Mouse (Mus musculus) stomach, postnatal 0 days (tissue): ENCODE measurements around the gene Htr1d.

Experiments
- CTCF ChIP-seq: IDR thresholded peaks from 2 replicates; pipeline ENCODE4 v1.5.1; 2016; ENCODE audit warnings: antibody characterized with exemption, low read depth, mild to moderate bottlenecking, moderate library complexity
- EP300 ChIP-seq: optimal IDR thresholded peaks from 2 replicates; pipeline ENCODE3; 2016; ENCODE audit warnings: antibody characterized with exemption

DNA sequence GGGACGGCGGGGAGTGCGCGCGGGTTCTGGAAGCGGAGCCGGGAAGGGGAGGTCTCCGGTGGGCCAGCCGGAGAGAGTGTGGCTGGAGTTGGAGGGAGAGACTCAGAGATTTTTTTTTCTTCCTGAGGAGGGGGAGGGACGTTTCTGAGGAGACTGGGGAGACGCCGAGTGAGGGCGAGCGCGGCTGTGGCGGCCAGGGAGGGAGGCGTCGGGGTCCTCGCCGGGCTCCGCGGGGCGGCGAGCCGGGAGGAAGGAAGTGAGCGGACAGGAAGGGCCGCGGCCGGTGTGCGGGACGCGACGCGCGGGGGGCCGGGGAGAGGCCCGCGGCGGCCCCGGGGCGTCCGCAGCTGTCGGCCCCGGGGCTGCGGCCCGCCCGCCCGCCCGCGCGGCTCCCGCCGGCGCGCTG is 46.6 kb downstream of the Htr1d start:
- TF ChIP-seq CTCF (no peak), EP300 (no peak)
